Mouse (Mus musculus): Measurements from ENCODE around the gene Araf.

Gene Araf

DNA sequence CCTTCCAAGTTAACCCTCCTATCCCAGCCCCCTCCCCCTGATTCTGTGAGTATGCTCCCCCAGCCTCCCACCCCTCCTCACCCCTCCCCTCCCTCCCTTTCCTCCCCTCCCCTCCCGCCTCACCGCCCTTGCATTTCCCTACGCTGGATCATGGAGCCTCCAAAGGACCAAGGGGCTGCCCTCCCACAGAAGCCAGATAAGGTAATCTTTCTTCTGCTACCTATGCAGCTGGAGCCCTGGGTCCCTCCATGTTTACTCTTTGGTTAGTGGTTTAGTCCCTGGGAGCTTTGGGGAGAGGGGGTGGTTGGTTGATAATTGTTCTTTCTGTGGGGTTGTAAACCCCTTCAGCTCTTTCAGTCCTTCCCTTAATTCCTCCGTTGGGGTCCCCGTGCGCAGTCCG lies at the start of gene Araf:
Araf (plus strand) TSS at position 134 of the 400 bp plus-strand sequence.
- DNase-seq (ENCODE audit: low read depth, low spot score) = no peak

DNA sequence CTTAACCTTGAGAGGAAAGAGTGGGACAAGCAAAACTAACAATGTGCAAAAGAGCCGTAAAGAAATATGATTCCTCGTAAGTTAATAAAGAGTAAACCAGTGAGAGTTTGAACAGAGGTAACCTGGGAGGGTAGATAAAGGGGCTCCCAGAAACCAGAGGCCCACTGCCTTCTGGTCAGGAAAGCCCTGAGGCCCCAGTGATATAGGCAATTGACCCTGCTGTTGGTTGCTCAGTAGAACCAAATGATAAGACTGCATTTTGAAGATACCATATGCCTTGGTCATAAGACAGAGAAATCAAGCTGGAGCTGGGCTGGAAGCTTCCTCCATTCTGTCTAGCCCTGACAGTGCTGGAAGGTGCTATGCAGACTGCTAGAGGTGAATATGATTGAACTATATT lies 48.8 kb upstream of the Araf start:
- no peak for DNase-seq (ENCODE audit: low read depth, low spot score)

DNA sequence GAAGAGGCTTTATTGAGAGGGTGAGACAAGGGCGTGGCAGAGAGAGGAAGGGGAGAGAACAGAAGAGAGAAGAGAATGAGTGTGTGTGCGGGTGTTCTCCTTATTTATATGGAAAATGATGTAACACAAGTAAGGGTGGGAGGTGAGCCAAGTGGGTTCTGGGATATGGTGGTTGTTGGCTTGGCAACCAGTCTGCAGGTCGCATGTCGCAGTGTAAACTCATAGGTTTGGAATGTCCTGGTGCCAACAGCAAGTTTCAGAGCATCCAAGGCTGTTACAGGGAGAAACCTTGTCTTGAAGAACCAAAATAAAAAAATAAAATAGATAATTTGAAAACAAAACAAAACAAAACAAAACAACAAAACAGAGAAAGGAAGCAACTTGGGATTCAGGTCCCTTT lies 36.4 kb upstream of the Araf start:
- DNase-seq (ENCODE audit: low read depth, low spot score) = peak; percentile 70

DNA sequence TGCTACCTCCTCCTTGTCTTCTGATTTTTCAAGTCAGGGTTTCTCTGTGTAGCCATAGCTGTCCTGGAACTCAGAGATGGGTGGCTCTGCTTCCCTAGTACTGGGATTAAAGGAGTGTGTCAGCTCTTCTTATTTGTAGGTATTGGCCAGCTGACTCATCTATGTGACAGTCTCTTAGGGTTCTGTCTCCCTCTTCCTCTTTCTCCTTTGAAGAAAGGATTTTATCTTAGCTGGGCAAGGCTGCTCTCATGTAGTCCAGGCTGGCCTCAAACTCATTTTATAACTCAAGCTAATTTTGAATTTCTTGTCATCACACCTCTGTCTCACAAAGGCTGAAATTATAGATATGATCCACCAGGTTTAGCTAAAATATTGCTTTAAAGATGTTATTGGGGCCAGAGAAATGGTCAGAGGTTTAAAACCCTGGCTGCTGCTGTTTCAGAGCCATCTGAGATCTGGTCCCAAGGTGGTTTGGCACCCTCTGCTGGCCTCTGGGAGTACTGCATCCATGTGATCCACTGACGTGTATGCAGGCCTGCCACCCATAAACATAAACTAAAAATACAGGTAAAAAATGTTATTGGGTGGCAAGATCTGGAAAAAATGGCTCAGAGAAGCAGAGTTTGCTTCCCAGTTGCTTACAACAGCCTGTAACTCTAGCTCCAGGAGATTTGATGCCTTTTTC lies 26.8 kb upstream of the Araf start:
- DNase-seq (ENCODE audit: low read depth, low spot score) = peak; percentile 94

DNA sequence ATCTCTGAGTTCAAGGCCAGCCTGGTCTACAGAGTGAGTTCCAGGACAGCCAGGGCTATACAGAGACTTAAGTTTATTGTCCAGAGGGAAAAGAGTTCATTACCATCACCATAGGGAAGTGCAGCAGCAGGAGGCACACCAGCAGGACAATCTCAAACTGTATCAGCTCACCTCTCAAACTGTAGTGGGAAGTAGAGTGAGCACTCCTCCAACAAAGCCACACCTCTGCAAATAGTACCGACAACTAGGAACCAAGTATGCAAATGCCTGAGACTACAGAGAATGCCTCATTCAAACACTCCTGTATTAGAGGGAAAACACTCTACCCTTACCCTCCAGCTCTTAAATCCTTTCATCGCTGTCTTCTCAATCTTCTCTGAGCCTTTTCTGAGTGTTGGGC lies 25.9 kb upstream of the Araf start:
- no peak for DNase-seq (ENCODE audit: low read depth, low spot score)

DNA sequence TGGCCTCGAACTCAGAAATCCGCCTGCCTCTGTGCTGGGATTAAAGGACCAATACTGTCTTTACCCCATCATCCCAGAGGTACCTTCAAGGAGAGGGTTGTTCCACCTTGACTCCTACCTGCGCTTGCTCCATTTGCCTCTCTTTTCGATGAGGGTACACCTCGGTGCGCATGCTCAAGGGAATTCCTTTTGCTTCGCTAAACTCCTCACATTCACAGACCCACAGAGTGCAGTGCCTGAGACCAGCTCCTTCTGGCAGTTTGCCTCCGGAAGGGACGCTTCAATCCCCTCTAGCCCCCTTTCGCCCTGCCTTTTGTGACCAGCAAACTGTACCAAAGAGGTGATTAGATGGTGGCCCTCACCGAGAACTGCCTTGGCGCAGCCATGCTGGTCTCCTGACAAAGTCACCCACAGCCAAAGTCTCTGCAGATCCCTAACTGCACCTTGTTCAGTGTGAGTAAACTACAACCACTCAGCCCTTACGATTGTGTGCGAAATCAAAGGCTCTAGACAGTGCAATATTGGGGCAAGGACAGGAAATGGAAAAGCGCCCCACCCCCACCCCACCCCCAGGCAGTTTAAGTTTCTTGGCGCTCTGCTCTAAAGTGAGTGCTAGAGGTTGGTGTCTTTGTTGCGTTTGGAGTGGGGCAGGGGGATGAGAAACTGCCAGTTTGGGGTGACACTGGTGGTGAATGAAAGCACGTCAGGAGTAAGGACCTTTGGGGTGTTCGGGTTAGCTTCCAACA lies 22.2 kb upstream of the Araf start:
- no peak for DNase-seq (ENCODE audit: low read depth, low spot score)

DNA sequence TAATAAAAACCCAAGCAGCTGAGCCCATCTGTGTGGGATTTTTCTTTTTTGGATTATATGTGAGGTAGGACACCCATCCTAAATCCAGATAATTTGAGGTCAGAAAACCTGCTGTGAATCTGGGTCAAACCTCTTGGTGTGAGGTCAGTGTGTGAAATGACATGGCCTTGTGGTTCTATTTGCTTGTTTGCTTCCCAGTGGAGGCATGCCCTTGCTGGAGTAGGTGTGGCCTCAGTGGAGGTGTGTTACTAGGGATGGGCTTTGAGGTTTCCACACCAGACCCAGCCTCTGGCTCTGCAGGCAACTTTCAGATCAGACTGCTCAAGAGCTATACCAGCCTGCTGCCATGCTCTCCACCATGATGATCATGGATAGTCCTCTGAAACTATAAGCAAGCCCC lies 20.0 kb upstream of the Araf start:
- DNase-seq (ENCODE audit: low read depth, low spot score) = no peak

DNA sequence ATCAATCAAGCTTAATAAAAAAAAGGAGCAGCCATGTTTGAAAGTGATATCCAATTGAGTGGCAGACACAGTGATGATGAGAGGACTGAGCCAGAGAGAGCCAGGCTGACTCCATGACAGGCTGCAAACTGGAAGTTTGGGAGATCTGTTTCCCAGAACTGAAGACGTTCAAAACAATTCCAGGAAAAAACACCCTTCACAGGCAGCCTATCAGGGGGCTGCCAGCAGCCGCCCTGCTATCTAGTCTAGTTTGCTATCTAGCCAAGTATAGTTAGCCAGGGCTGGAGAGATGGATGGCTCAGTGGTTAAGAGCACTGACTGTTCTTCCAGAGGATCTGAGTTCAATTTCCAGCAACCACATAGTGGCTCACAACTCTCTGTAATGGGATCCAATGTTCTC lies 10.3 kb upstream of the Araf start:
- DNase-seq (ENCODE audit: low read depth, low spot score) = no peak

DNA sequence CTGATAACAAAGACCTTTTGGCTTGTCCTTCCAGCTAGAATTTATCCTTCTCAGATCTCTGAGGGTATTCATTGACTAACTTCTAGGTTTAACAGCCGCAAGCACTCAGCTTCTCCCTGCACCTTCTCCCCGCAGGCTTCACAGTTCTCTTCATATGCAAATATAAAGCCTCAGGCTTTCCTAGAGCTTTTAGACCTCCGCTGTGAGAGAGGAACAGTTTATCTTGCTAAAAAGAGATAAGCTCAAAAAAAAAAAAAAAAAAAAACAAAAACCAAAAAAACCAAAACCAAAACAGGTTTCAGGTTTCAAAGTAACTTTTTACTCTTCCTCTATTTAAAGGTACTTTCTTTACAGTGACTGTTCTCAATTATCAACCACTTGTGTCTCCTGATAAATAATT lies 5.2 kb upstream of the Araf start:
- DNase-seq (ENCODE audit: low read depth, low spot score) = no peak

DNA sequence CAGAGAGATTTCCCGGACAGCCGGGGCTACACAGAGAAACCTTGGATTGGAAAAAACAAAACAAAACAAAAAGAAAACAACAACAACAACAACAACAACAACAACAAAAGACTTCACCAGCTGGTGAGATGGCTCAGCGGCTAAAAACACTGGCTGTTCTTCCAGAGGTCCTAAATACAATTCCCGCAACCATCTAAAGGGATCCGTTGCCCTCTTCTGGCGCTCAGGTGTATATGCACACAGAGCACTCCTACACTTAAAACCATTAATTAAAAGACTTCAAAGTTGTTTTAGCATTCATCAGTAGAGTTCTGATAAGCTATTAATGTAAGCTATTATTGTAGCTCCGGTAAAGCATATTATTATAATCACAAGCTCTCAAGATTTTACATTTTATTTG lies 4.4 kb upstream of the Araf start:
- peak; percentile 54 for DNase-seq (ENCODE audit: low read depth, low spot score)

DNA sequence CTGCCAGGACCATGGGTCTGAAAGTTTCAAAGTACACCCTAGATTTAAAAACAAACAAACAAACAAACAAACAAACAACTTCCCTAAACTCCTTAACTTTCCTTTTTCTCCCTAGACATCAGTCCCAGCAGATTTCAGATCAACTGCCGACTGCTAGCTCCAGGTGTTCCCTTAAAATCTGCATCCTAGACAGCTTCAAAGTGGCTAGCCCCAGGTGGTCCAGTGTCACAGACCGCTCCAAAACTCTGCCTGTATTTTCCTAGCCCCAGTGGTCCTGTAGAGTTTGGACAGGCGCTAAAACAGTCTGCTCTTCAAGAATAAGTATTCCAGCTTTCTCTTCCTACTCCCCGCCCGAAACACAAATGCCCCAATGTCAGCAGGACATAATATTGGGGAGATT lies 3.4 kb upstream of the Araf start:
- DNase-seq (ENCODE audit: low read depth, low spot score) = no peak

DNA sequence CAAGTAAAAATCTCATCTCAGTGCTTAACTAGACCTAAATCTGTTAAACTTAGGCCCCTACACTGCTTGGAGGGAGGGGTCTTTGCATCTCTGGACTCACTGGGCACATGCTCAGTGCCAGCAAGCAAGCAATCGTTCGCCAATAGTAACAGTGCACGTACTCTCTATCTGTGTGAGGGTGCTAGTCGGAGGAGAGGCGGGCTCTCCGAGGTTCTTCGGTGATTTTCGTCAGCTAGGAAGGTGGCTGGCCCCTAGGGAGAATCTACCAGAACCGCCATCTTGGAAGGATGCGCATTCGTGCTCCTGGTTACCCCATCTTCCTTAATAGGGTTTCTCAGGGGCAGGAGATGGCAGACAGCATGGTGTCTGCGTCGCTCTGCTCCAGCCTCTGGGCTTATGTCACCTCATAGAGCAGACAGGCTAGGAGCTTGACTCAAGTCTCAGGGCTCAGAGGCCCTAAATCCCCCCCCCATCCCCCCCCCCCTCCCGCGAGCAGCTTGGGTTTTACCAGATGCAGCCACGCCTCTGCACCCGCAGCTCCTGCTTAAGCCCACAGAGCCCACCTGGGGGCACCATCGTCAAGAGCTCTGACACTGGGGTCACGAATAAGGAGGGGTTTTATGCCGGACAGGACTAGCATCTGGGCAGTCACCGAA lies 655 bp downstream of the Araf start:
- no peak for DNase-seq (ENCODE audit: low read depth, low spot score)

DNA sequence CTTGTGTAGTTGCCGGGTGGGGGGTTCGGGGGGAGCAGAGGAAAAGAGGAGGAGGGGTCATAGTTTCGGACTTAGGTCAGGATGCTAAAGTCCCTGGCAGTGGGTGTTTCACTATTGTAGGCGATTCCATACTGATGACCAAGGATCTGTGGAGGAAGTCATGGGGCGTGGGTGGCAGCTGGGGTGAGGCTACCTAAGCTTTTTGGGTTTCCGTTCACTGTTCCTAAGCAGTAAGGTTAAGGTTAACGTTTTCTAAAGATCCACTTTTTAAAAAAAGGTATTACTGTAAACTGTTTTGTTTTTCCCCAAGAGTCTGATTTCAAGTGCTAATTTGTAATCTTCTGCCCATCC lies 1.2 kb downstream of the Araf start:
- no peak for DNase-seq (ENCODE audit: low read depth, low spot score)

DNA sequence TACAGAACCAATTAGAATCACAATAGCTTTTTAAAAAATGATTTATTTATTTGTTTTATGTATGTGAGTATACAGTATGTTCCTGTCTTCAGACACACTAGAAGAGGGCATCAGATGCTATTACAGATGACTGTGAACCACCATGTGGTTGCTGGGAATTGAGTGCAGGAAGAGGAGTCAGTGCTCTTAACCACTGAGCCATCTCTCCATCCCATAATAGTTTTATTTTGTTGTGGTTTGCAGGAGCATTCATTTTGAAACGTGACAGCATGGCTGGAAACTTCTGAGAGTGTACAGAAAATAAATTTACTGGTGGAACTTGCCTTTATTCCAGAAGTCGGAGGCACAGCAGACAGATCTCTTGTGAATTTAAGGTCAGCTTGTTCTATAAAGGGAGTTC lies 3.8 kb downstream of the Araf start:
- no peak for DNase-seq (ENCODE audit: low read depth, low spot score)

DNA sequence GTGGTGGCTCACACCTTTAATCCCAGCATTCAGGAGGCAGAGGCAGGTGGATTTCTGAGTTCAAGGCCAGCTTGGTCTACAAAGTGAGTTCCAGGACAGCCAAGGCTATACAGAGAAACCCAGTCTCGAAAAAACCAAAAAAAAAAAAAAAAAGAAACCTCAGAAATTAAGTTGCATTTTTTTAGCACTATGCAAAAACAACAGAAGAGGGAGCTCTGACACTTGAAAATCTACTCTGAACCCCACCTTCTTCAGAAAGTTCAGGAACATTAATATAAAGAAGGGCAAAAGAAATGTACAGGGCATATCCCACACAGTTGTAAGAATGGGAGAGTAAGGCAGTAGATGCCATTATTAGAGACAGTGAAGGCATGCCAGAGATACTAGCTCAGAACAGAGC lies 6.7 kb downstream of the Araf start:
- peak; percentile 72 for DNase-seq (ENCODE audit: low read depth, low spot score)

DNA sequence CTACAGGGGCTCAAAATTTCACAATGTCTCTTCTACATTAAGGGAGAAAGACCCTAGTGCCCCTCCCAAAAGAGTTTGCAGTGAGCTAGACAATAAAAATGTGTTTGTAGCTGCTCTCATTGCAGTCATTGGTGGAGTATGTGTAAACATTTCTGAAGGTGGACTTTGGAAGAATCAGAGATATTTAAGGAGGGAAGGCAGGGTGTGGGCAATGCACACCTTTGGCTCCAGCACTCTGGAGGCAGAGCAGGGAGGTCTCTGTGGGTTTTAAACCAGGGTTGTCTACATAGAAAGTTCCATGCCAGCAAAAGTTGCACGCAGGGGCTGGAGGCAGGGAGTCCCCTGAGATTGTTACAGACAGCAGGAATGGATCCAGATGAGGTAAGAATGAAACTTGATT lies 8.7 kb downstream of the Araf start:
- DNase-seq (ENCODE audit: low read depth, low spot score) = no peak

DNA sequence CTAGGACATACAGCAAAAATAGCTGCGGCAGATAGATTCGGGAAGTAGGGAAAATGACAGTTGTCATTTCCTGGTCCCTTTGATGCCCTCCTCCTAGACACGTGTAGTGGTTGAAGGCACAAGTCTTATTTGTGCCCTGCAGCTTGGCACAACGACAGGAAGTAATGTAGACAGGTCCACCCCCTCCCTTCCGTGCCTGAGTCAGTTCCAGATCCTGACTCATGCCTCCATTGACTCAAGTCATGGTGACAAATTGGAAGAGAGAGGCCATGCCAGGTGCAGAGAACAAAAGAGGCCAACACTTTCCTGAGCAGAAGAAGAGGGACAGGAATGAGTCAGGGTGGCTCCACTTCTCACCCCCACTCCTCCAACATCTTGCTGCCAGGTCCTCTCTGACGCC lies 19.4 kb downstream of the Araf start:
- DNase-seq (ENCODE audit: low read depth, low spot score) = peak; percentile 79

DNA sequence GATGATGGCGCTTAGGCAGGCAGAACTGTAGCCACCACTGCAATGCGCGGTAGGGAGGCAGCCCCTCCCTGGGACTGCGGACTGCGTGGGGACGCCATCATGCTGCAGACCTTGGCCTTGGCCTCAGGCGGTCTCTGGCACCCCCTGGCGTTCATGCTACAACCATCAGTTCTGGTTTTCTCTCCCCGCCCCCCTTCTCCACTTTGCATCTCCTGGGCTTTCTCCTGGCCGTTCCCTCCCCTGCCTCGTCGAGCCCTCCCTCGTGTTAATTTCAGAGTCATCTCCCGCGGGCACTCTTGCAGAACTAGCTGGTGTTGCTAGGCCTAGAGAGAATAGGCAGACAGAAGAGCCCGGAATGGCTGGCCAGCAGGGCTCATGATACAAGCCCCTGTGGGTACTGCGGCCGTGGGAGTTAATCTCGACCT lies 21.6 kb downstream of the Araf start:
- DNase-seq (ENCODE audit: low read depth, low spot score) = peak; percentile 87

DNA sequence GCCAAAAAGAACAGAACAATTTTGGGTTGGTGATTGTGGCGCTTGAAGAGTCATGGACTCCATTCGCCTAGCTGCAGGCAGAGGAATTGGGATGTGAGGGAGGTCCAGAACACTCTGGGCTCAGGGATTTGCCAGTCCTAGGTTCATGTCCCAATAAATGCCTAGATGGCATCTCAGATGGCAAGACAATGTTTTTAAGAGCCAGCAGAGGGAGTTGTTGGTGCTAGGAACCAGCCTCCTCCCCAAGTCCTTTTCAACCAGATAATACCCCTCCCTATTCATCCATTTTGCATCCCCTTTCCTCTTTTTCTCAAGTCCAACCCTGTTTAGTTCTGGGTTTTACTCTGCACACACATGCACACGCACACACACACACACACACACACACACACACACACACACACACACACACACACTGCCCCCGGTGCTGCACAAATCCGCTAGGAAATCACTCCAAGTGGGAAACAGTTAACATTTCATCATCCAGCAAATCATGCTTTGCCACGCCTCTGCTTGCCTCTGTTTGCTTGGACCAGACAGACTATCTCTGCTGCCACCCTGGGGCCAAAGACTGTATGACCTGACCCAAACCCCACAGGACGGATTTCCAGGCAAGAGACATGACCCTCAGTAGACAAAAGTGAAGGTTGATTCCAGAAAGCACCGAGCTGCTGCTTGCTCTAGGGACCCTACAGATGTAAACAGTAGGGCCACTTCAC lies 22.3 kb downstream of the Araf start:
- peak; percentile 89 for DNase-seq (ENCODE audit: low read depth, low spot score)

DNA sequence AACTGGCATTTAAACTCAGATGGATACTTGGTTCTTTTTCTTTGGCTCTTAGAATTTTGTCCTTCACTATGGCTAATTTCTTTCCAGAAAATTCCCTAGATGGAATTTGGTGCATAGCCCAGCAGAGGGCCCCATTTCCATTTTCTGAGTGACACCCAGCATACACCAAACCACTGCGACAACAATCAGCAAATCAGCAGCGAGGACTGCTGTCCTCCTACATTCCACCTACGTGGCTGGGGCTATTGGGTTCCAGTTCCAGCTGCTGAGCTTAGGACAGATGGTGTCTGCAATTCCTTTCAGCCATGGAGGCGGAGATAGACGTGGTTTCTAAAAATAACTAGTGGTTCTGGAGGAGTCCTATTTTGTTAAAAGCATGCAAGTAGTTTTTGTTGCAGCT lies 31.3 kb downstream of the Araf start:
- peak; percentile 93 for DNase-seq (ENCODE audit: low read depth, low spot score)

DNA sequence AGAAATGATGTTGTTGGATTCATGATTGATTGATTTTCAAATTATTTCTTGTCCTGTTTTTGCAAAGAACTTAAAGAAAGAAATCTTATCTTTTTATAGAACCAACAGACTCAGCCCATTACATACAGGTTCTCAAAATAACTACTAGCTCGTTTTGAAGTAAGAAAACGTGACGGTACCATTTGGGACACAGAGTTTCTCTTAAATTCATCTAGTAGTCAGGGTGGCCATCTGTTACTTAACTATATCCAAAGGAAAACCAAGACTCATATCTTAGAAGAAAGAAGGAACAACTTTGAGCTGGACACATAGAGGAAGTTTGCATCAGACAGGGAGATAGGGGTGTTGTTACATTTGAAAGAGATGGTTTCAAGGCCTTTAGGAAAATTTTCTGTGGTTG lies 49.6 kb downstream of the Araf start:
- no peak for DNase-seq (ENCODE audit: low read depth, low spot score)

DNA sequence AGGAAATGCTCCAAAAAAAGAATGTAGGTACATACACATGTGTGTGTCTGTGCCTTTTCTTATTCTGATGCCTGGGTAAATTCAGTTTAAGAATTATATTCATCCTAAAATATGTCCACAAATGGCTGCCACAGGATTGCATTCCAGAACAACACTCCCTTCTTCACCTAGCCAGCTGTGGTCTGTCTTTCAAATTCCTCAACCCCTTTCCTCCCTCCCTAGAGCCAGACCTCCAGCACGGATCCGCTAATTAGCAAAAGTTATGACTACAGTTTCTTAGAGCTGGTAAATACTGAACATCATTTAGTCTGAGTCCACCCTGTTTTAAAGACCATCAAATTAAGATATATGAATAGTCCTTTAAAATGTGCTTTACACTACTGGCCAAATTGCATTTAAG lies 50.2 kb downstream of the Araf start:
- DNase-seq (ENCODE audit: low read depth, low spot score) = no peak
